Mouse (Mus musculus) stomach, embryonic 16.5 days (tissue): Measurements from ENCODE around the gene Zdhhc5. TPM values are rescaled to one million over a fixed set of nuclear protein-coding genes. Genes with fewer than 3 reads are reported as not detected.

Experiments used
- ATAC-seq: fragments of 200-750 bp; cut with Nextera tagmentation; 2 replicates; pipeline ENCODE4 v1.8.0; 2017; ENCODE audit warnings: moderate number of reproducible peaks, moderate TSS enrichment; ENCODE audit not compliant: insufficient read depth, low FRiP score
- H3K27ac ChIP-seq: fragments of 300-500 bp; sonication (generic); 2 replicates; pipeline ENCODE4 v1.5.1; 2014; ENCODE audit warnings: low read length
- H3K27me3 ChIP-seq: fragments of 300-500 bp; sonication (generic); 2 replicates; pipeline ENCODE4 v1.6.1; 2014; ENCODE audit warnings: low read length, control low read depth, mixed read lengths; ENCODE audit not compliant: control insufficient read depth, insufficient read depth
- H3K36me3 ChIP-seq: fragments of 300-500 bp; sonication (generic); 2 replicates; pipeline ENCODE4 v1.6.1; 2014; ENCODE audit warnings: low read length; ENCODE audit not compliant: control insufficient read depth, insufficient read depth
- H3K4me1 ChIP-seq: fragments of 300-500 bp; sonication (generic); 2 replicates; pipeline ENCODE4 v1.6.1; 2014; ENCODE audit warnings: low read length, control low read depth, mixed read lengths; ENCODE audit not compliant: control insufficient read depth, insufficient read depth
- H3K4me2 ChIP-seq: fragments of 300-500 bp; sonication (generic); 2 replicates; pipeline ENCODE4 v1.6.1; 2014; ENCODE audit warnings: low read depth, low read length, mixed read lengths
- H3K4me3 ChIP-seq: fragments of 300-500 bp; sonication (generic); replicated peaks from 2 replicates; pipeline ENCODE4 v1.5.1; 2014; ENCODE audit warnings: mild to moderate bottlenecking, low read length
- H3K9ac ChIP-seq: fragments of 300-500 bp; sonication (generic); 2 replicates; pipeline ENCODE4 v1.6.1; 2014; ENCODE audit warnings: low read length
- H3K9me3 ChIP-seq: fragments of 300-500 bp; sonication (generic); replicated peaks from 2 replicates; pipeline ENCODE4 v1.6.1; 2016; ENCODE audit warnings: low read length, control low read depth; ENCODE audit not compliant: control insufficient read depth
- WGBS: fragments of 180-500 bp; shearing (Covaris S2); extraction: QIAGEN DNeasy Blood & Tissue Kit; methylation state at CpG from one replicate; pipeline ENCODE4 v1.1.7; 2014; 5-methylcytosine and 5-hydroxymethylcytosine counted together
- polyA plus RNA-seq: library from polyadenylated mRNA; unstranded; fragments of >200 nt; fragmentation: Nextera tagmentation; extraction: Ambion mirVana; gene quantifications from 2 replicates; pipeline ENCODE4 v1.2.1, GENCODE M21; 2015

The Zdhhc5 gene
- polyA plus RNA-seq, 1 experiment from 2014 or later = 36.9 TPM

DNA sequence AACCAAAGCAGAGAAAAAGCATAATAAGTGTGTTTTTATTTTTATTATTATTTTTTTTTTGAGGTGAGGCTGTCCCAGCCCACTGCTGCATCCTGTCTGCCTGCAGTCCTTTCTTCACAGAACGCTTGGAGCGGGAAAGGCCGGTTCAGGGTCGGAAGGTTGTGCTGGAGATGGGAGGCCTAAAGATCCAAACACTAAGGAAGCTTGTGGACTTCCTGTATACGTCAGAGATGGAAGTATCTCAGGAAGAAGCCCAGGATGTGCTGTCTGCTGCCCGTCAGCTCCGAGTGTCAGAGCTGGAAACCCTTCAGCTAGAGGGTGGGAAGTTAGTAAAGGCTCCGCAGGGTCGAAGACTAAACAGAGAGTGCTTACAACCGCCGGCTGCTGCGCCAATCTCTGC is 48.9 kb downstream of the Zdhhc5 start:
- Histone ChIP-seq H3K4me3 (no peak overlapping the region), H3K9ac (no peak overlapping the region), H3K27me3 (no peaks in the 10 kb centered on the region), H3K4me2 (no peak overlapping the region), H3K4me1 (peaks cover 11% of the 10 kb centered on the region; the same call in 1 of the 2 replicates), H3K36me3 (no peaks in the 10 kb centered on the region), H3K27ac (peak overlapping the region; percentile 35; the same call in 1 of the 2 replicates), H3K9me3 (no peaks in the 10 kb centered on the region)
- 46% methylated on average over 12 of the region's 12 CpGs for WGBS
- ATAC-seq = no peak

- H3K27me3 ChIP-seq = no peaks in the 10 kb centered on the region
- 33% methylated on average over 2 of the region's 2 CpGs for WGBS
- H3K9me3 ChIP-seq = no peaks in the 10 kb centered on the region
- H3K4me3 ChIP-seq = no peak overlapping the region
- no peak overlapping the region for H3K4me2 ChIP-seq
- no peaks in the 10 kb centered on the region for H3K36me3 ChIP-seq
- no peak for ATAC-seq
- H3K27ac ChIP-seq = no peak overlapping the region
- no peaks in the 10 kb centered on the region for H3K4me1 ChIP-seq
- no peak overlapping the region for H3K9ac ChIP-seq
Observed at GRCm38 (mm10) chr2:84662866-84663265, 52.1 kb downstream of the Zdhhc5 start.

DNA sequence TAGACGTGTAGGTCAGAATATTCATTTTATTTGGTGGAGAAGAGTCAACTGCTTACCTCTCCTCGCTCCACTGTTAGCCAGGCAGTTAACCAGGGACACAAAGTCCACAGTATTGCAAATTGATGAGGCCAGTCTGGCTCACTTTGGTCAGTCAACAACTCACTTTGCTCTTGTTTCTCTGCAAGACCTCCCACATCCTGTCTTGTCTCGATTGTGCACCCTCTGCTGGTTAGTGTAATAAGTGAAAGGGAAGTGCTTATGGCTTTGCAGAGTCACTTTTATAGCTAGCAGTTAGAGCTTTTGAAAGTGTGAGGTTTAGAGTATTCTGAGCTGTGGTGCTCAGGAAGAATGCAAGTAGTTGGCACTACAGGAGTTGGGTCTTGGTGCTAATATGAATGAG is 54.7 kb downstream of the Zdhhc5 start:
- H3K9ac ChIP-seq = no peak overlapping the region
- no peaks in the 10 kb centered on the region for H3K36me3 ChIP-seq
- WGBS = 65% methylated on average over 3 of the region's 3 CpGs
- no peak for ATAC-seq
- H3K4me2 ChIP-seq = no peak overlapping the region
- H3K27ac ChIP-seq = no peak overlapping the region
- H3K4me3 ChIP-seq = no peak overlapping the region
- H3K9me3 ChIP-seq = no peaks in the 10 kb centered on the region
- no peaks in the 10 kb centered on the region for H3K4me1 ChIP-seq
- no peaks in the 10 kb centered on the region for H3K27me3 ChIP-seq

DNA sequence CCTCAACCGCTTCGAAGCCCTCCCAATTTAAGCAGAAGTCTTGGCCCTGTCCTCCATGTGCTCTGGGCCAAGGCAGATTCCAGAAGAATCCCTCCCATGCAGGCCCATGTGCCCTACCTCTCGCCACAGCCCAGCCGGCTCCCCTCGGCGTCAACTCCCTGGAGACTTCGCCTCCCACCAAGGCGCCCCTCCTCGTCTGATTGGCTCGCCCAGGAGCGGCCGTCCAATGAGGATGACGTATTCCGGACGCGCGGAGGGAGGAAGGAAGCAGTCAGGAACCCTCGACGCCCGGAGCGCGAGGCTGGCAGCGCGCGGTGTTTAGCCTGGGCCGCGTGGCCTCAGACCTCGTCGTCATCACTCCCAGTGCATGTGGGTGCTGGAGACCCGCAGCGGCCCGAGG is 56.2 kb downstream of the Zdhhc5 start, which contains the start of gene Btbd18:
Gene Btbd18 (plus strand): TSS at position 274 of the 400 bp plus-strand sequence.
- H3K9ac ChIP-seq = no peak within 1 kb of the TSS
- no peak within 1 kb of the TSS for H3K4me2 ChIP-seq
- H3K36me3 ChIP-seq = no peaks in the 10 kb centered on the region
- H3K4me1 ChIP-seq = no peaks in the 10 kb centered on the region
- WGBS = 93% methylated on average over 32 of the region's 32 CpGs
- no peak for ATAC-seq
- no peaks in the 10 kb centered on the region for H3K27me3 ChIP-seq
- no peaks in the 10 kb centered on the region for H3K9me3 ChIP-seq
- H3K4me3 ChIP-seq = no peak within 1 kb of the TSS
- no peak within 1 kb of the TSS for H3K27ac ChIP-seq

- Histone ChIP-seq H3K4me2 (no peak overlapping the region), H3K9ac (no peak overlapping the region), H3K27ac (no peak overlapping the region), H3K4me1 (peaks cover 4% of the 10 kb centered on the region; the same call in 1 of the 2 replicates), H3K36me3 (no peaks in the 10 kb centered on the region), H3K9me3 (no peaks in the 10 kb centered on the region), H3K4me3 (no peak overlapping the region), H3K27me3 (no peaks in the 10 kb centered on the region)
- 70% methylated on average over 1 of the region's 1 CpGs for WGBS
- ATAC-seq = no peak
Observed at GRCm38 (mm10) chr2:84655864-84656263, 59.1 kb downstream of the Zdhhc5 start.

- no peak for ATAC-seq
- Histone ChIP-seq H3K4me1 (peaks cover 4% of the 10 kb centered on the region), H3K27me3 (no peaks in the 10 kb centered on the region), H3K27ac (no peak overlapping the region), H3K9me3 (no peaks in the 10 kb centered on the region), H3K9ac (no peak overlapping the region), H3K4me2 (no peak overlapping the region), H3K4me3 (no peak overlapping the region), H3K36me3 (no peaks in the 10 kb centered on the region)
Observed at GRCm38 (mm10) chr2:84653354-84653753, 61.6 kb downstream of the Zdhhc5 start.

DNA sequence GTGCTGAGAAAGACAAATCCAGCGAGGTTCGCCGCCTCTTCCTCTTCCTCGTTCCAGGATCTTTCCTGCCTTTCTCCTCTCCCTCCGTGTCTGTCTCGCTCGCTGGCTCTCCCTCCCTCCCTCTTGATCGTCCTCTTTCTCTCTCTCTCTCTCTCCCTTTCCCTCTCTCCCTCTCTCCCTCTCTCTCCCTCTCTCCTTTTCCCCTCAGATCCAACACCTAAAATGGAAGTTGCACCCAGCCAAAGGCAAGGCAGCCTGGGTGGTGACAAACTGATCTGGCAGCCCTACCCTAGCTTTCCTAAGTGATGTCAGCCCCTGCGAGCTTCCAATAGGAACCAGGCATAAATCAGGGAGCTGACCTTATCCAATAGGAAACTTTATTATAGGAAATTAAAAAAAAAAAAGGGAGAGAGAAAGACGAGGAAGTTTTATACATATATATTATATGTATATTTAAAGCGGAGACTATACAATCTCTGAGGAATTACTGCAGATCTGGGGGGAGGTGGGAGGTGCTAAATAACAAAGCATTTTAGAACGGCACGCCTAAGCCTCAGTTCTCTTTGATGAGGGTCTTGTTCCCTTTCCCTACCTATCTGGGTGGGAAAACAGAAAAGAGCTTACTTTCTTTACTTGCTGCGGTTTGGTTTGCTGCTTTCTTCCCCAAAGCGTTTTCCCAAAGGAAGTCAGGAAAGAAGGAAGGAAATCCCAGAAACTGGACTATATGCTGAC is 64.3 kb downstream of the Zdhhc5 start, which contains the start of gene Ctnnd1:
Gene Ctnnd1 (minus strand): TSS at position 302 of the 732 bp plus-strand sequence.
- Histone ChIP-seq H3K4me1 (peaks cover 15% of the 10 kb centered on the region), H3K27ac (peak within 1 kb of the TSS; percentile 99), H3K27me3 (no peaks in the 10 kb centered on the region), H3K4me3 (peak within 1 kb of the TSS; percentile 78), H3K9ac (peak within 1 kb of the TSS; percentile 90), H3K9me3 (no peaks in the 10 kb centered on the region), H3K4me2 (peak within 1 kb of the TSS; percentile 72), H3K36me3 (no peaks in the 10 kb centered on the region)
- peak; percentile 99 for ATAC-seq
- WGBS = 0% methylated on average over 15 of the region's 15 CpGs

DNA sequence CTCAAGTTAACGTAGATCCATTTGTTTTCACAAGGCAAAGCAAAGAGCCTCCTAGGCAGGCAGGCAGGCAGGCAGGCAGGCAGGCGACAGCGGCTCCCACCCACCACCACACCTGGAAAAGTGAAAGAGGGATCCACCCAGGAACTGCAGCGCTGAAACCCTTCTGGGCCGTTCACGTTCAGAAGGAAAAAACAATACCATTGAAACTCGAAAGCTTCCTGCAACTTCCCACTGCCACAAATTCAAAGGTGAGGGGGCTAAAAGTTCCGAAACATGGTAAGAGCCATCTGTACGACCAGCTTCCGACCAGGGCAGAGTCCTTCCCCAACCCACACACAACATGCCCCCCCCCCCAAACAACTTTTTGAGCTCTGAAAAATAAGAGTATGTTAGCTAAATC is 65.3 kb downstream of the Zdhhc5 start:
- ATAC-seq = no peak
- H3K4me2 ChIP-seq = peak overlapping the region; percentile 72

GRCm38 (mm10) chr2:84648369-84648768 is 66.6 kb downstream of the Zdhhc5 start:
- H3K9ac ChIP-seq = peak overlapping the region; percentile 76
- peak overlapping the region; percentile 72 for H3K4me2 ChIP-seq
- H3K9me3 ChIP-seq = no peaks in the 10 kb centered on the region
- H3K36me3 ChIP-seq = no peaks in the 10 kb centered on the region
- peak overlapping the region; percentile 42; the same call in 1 of the 2 replicates for H3K27ac ChIP-seq
- H3K4me1 ChIP-seq = peaks cover 21% of the 10 kb centered on the region
- no peaks in the 10 kb centered on the region for H3K27me3 ChIP-seq
- WGBS = 17% methylated on average over 6 of the region's 6 CpGs
- ATAC-seq = no peak
- peak overlapping the region; percentile 54 for H3K4me3 ChIP-seq

More for the DNA sequence above, 65.3 kb downstream of the Zdhhc5 start:
- Histone ChIP-seq H3K4me3 (peak overlapping the region; percentile 78), H3K4me1 (peaks cover 15% of the 10 kb centered on the region), H3K9ac (peak overlapping the region; percentile 86), H3K27ac (peak overlapping the region; percentile 93), H3K9me3 (no peaks in the 10 kb centered on the region), H3K27me3 (no peaks in the 10 kb centered on the region), H3K36me3 (no peaks in the 10 kb centered on the region)
- WGBS = 0% methylated on average over 10 of the region's 10 CpGs
